Mouse (Mus musculus): Measurements from ENCODE around the gene Naxd. TPM values are rescaled to one million over a fixed set of nuclear protein-coding genes. Genes with fewer than 3 reads are reported as not detected.
A peak's percentile ranks its signal among the peaks of the same experiment; 100 is the strongest.

Naxd gene
- total and polyA plus RNA-seq, 3 experiments = 39.7 to 57.1 (median 50.1) TPM

- H3K27ac ChIP-seq (ENCODE audit: insufficient read depth, low read depth) = no peak overlapping the region
- no peak overlapping the region for H3K9ac ChIP-seq (ENCODE audit: insufficient read depth, low read depth)
- in situ Hi-C loops (cut with MboI; ENCODE audit: low pct_ligation_motif_present, low pct_unique_long_range_greater_than_20kb, low sequenced_read_pairs) (no loop called here), dilution Hi-C loops (cut with MboI; ENCODE audit: extremely low pct_ligation_motif_present, extremely low pct_unique_long_range_greater_than_20kb, low sequenced_read_pairs) (no loop called here)
- H3K4me1 ChIP-seq (ENCODE audit: control insufficient read depth in 1 of 2, insufficient read depth in 2 of 2) = peaks cover 6 to 15% of the 10 kb centered on the region in 2 experiments
- no peak overlapping the region for H3K4me3 ChIP-seq (replicated peaks in 1 of 3; ENCODE audit: low read depth in 2 of 3, low read length in 2 of 3, poor library complexity in 1 of 3)
- H3K4me2 ChIP-seq (ENCODE audit: insufficient read depth, low read depth, poor library complexity, severe bottlenecking) = 0 out of 2 replicates have a peak overlapping the region, but pooled peaks have one; percentile 32
- peaks cover 13% of the 10 kb centered on the region for H3K9me3 ChIP-seq (replicated peaks; ENCODE audit: low read length)
- peaks cover 13 to 30% of the 10 kb centered on the region in 2 experiments for H3K36me3 ChIP-seq (replicated peaks in 1 of 2; ENCODE audit: control insufficient read depth in 1 of 2, insufficient read depth in 1 of 2, low read length in 1 of 2)
- H3K79me2 ChIP-seq (replicated peaks; ENCODE audit: control insufficient read depth, extremely low read depth, insufficient read depth, poor library complexity, severe bottlenecking) = peaks cover 27% of the 10 kb centered on the region; the same call in 1 of the 2 replicates
- DNase-seq (ENCODE audit: extremely low read depth) = no peak
- H3K27me3 ChIP-seq (replicated peaks) = no peaks in the 10 kb centered on the region
- TF ChIP-seq RAD21 (IDR thresholded peaks at IDR 0.05; ENCODE audit: low read depth, low read length) (no peak), CHD2 (IDR thresholded peaks at IDR 0.05; ENCODE audit: low read length) (no peak), EP300 (IDR thresholded peaks at IDR 0.05; ENCODE audit: low read length) (no peak), IRF4 (IDR thresholded peaks at IDR 0.05; ENCODE audit: low read depth, low read length) (no peak), SIN3A (IDR thresholded peaks at IDR 0.05; ENCODE audit: low read length) (no peak), ZC3H11A (IDR thresholded peaks at IDR 0.05; ENCODE audit: low read depth, low read length) (no peak), MAFK (IDR thresholded peaks at IDR 0.05; ENCODE audit: insufficient replicate concordance, low read length) (no peak), MAZ (IDR thresholded peaks at IDR 0.05; ENCODE audit: low read depth, low read length) (no peak), MYC (IDR thresholded peaks at IDR 0.05; ENCODE audit: low read depth, low read length) (no peak), POLR2A (IDR thresholded peaks at IDR 0.05; ENCODE audit: low read depth, low read length) (no peak), BHLHE40 (IDR thresholded peaks at IDR 0.05; ENCODE audit: low read depth, low read length) (no peak), TCF12 (IDR thresholded peaks at IDR 0.05; ENCODE audit: low read depth, low read length) (no peak), ZNF384 (IDR thresholded peaks at IDR 0.05; ENCODE audit: low read depth, low read length) (no peak), SMC3 (IDR thresholded peaks at IDR 0.05; ENCODE audit: low read depth, low read length) (no peak), HCFC1 (IDR thresholded peaks at IDR 0.05; ENCODE audit: low read depth, low read length) (no peak), USF2 (conservative IDR thresholded peaks at IDR 0.05; ENCODE audit: low read depth, low read length) (no peak)
These were observed 26.0 kb upstream of the Naxd start for GRCm38 (mm10) chr8:11471309-11471708.

DNA sequence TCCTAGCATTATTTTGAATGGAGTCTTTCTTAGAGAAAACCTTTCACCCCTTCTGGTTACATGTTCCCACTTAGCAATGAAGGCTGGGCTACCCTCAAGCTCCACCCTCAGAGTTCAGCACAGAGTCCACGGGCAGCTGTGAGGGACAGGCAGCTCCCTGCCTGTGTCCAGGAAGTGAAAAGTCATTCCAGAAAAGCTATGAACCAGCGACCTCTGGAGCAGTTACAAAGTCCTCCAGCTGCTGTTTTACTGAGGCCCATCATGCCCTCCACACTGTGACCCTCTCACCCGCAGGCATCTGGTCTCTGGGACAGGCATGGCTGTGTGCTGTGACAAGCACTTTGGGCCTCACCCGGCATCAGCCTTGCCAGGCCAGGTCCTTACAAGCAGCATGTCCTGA, 24.2 kb upstream of the Naxd start:
- Histone ChIP-seq H3K9me3 (replicated peaks; ENCODE audit: low read length) (peaks cover 3% of the 10 kb centered on the region), H3K36me3 (replicated peaks in 1 of 2; ENCODE audit: control insufficient read depth in 1 of 2, insufficient read depth in 1 of 2, low read length in 1 of 2) (peaks cover 4 to 20% of the 10 kb centered on the region in 2 experiments), H3K4me2 (ENCODE audit: insufficient read depth, low read depth, poor library complexity, severe bottlenecking) (no peak overlapping the region), H3K4me3 (replicated peaks in 1 of 3; ENCODE audit: low read depth in 2 of 3, low read length in 2 of 3, poor library complexity in 1 of 3) (no peak overlapping the region), H3K4me1 (ENCODE audit: control insufficient read depth in 1 of 2, insufficient read depth in 2 of 2) (peaks cover 15 to 17% of the 10 kb centered on the region in 2 experiments), H3K9ac (ENCODE audit: insufficient read depth, low read depth) (no peak overlapping the region), H3K79me2 (replicated peaks; ENCODE audit: control insufficient read depth, extremely low read depth, insufficient read depth, poor library complexity, severe bottlenecking) (peaks cover 28% of the 10 kb centered on the region; the same call in 1 of the 2 replicates), H3K27ac (ENCODE audit: insufficient read depth, low read depth) (no peak overlapping the region), H3K27me3 (replicated peaks) (peaks cover 6% of the 10 kb centered on the region)
- in situ Hi-C loops (cut with MboI; ENCODE audit: low pct_ligation_motif_present, low pct_unique_long_range_greater_than_20kb, low sequenced_read_pairs) = no loop called here
- no peak for DNase-seq (ENCODE audit: extremely low read depth)
- no peak for TF ChIP-seq EP300 (IDR thresholded peaks at IDR 0.05; ENCODE audit: low read length)
- TF ChIP-seq MEF2A (IDR thresholded peaks at IDR 0.05; ENCODE audit: borderline replicate concordance, low read depth, low read length) = no peak
- dilution Hi-C loops (cut with MboI; ENCODE audit: extremely low pct_ligation_motif_present, extremely low pct_unique_long_range_greater_than_20kb, low sequenced_read_pairs) = no loop called here
